Mouse (Mus musculus) embryonic facial prominence, embryonic 11.5 days (tissue): ENCODE data around the gene Zfp42. TPM values are rescaled to one million over a fixed set of nuclear protein-coding genes. Genes with fewer than 3 reads are reported as not detected.

ENCODE experiments used
- polyA plus RNA-seq: library from polyadenylated mRNA; unstranded; fragments of >200 nt; fragmentation: Nextera tagmentation; extraction: Ambion mirVana; gene quantifications from 2 replicates; pipeline ENCODE4 v1.2.1, GENCODE M21; 2014

The Zfp42 gene
- polyA plus RNA-seq, 1 experiment from 2014 or later = not detected

Other genes starting within 250 kb of the Zfp42 start
- gene Triml1, start 165.5 kb downstream of the Zfp42 start, polyA plus RNA-seq = not detected in 2 replicates
- not detected in 2 replicates for gene Triml2, start 126.4 kb downstream of the Zfp42 start, polyA plus RNA-seq
- not detected in 2 replicates for gene Adam26b, start 221.1 kb upstream of the Zfp42 start, polyA plus RNA-seq